Mouse (Mus musculus): ENCODE measurements around the gene Fbxw2. TPM values are rescaled to one million over a fixed set of nuclear protein-coding genes. Genes with fewer than 3 reads are reported as not detected.
"Not testable (repeated sequence)": the region's sequence is repeated elsewhere in the genome, so short reads cannot be mapped to it uniquely, and the experiment has no call there.

Gene Fbxw2
- total RNA-seq, 2 experiments from 2014 or later: 77.4 to 83.4 TPM

DNA sequence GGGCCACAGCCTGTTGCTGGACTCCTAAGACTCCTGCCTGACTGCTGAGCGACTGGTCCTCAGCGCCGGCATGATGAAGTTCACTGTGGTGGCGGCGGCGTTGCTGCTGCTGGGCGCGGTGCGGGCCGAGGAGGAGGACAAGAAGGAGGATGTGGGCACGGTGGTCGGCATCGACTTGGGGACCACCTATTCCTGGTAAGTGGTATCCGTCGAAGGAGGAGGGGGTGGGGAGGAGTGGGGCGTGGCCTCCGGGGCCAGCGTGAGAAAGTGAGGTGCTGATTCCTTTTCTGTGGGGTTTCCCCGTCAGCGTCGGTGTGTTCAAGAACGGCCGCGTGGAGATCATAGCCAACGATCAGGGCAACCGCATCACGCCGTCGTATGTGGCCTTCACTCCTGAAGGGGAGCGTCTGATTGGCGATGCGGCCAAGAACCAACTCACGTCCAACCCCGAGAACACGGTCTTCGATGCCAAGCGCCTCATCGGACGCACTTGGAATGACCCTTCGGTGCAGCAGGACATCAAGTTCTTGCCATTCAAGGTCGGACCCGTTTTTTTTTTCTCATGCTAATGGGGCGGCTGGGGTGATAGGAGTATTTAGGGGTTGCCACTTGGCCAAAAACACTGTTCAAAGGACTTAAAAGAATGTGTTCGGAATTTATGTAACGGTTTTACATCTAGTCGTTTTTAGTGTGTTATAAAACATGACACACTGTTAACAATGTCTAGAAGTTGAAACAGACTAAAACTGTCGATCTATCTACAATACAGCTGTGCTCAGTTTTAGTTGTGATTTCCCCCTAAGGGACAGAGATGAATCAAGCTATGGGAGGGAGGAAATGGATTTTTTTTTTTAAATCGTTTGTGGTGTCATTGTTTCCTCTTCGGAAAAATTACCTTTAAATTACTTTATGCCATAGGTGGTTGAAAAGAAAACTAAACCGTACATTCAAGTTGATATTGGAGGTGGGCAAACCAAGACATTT, 53.6 kb downstream of the Fbxw2 start:
- no peak for DNase-seq

DNA sequence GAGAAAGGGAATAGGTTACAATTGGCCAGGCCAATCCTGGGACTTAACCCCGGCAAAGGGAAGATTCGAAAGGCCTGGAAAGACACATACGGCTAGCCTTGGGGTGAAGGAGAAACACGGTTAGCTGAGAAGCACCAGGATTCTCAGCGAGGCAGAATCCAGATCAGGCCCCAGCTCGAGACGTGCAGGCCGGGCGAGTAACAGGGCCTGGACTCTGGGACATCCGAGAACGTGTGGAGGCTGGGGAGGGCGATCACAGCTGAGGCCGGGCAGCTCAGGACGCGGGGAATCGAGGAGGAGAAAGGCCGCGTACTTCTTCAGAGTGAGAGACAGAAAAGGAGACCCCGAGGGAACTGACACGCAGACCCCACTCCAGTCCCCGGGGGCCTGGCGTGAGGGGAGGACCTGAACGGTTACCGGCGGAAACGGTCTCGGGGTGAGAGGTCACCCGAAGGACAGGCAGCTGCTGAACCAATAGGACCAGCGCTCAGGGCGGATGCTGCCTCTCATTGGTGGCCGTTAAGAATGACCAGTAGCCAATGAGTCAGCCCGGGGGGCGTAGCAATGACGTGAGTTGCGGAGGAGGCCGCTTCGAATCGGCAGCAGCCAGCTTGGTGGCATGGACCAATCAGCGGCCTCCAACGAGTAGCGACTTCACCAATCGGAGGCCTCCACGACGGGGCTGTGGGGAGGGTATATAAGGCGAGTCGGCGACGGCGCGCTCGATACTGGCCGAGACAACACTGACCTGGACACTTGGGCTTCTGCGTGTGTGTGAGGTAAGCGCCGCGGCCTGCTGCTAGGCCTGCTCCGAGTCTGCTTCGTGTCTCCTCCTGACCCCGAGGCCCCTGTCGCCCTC, 54.5 kb downstream of the Fbxw2 start, which contains the start of gene Hspa5:
Gene Hspa5 (plus strand): TSS at position 603 of the 859 bp plus-strand sequence.
- peak; percentile 100 for DNase-seq

GRCm38 (mm10) chr2:34770951-34771350, 55.2 kb downstream of the Fbxw2 start:
- DNase-seq: no peak

DNA sequence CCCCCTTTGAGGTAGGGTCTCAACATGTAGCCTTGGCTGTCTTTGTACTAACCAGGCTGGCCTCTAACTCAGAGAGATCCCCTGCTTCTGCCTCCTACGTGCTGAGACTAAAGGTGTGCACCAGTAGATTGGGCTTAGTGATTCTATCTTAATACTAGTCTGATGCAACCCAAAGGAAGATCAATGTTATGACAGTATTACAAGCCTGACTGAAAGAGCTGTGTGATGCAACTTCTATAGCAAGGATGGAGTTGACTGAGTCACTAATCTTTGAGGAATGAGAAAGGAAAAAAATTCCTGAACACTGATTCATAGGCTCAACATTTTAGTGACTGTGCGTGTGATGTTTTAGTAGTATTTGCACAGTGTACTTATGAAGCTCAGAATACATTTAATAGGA, 56.1 kb downstream of the Fbxw2 start:
- DNase-seq: no peak

GRCm38 (mm10) chr2:34764801-34765200, 61.3 kb downstream of the Fbxw2 start:
- no peak for DNase-seq

GRCm38 (mm10) chr2:34762872-34763271, 63.2 kb downstream of the Fbxw2 start:
- no peak for DNase-seq

DNA sequence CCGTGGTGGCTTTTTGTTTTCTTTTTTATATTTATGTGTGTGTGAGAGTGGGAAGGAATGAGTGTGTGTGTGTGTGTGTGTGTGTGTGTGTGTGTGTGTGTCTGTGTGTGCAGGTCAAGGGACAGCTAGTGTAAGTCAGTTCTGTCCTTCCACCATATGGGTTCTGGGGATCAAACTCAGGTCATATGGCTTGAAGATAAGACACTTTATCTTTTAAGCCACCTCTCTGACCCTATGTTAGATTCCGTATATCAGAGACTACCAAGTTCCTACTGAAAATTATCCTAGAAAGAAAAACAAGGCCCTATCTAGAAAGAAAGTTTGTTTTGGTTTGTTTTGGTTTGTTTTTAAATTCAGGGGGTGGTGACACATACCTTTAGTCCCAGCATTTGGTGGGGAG, 63.9 kb downstream of the Fbxw2 start:
- no peak for DNase-seq

DNA sequence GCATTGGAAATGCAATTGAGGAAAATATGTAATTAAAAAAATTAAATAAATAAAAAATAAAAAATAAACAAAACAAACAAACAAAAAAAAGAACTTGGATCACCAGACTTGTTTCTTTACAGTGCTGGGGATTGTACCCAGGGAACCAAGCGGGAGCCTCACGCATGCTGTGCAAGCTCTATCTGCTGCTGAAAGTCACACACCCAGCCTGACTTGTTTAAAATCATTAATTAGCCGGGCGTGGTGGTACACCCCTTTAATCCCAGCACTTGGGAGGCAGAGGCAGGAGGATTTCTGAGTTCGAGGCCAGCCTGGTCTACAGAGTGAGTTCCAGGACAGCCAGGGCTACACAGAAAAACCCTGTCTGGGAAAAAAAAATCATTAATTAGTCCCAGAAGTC, 64.8 kb downstream of the Fbxw2 start:
- DNase-seq: not testable (repeated sequence)

- no peak for DNase-seq
These were observed 68.8 kb downstream of the Fbxw2 start for GRCm38 (mm10) chr2:34757341-34757740.

- no peak for DNase-seq
These were observed 71.4 kb downstream of the Fbxw2 start, which contains the start of gene Gapvd1 for GRCm38 (mm10) chr2:34754551-34755358. Gapvd1 (minus strand) TSS chr2:34755232.

Other genes with a start within 250 kb of the Fbxw2 start
- gene Gapvd1, start 71.1 kb downstream of the Fbxw2 start, total RNA-seq (2021): 100 to 1,000 TPM; 106 TPM
- 100 to 1,000 TPM; 389 to 507 TPM for gene Hspa5, start 54.3 kb downstream of the Fbxw2 start, total RNA-seq (2021)
- 10 to 100 TPM; 32.8 to 38.1 TPM for gene Rabepk, start 26.4 kb downstream of the Fbxw2 start, total RNA-seq (2021)
- gene Gm34653, start 6.7 kb upstream of the Fbxw2 start, total RNA-seq (2021): not detected
- under 1 TPM; 0.18 to 0.40 TPM for gene Cutal, start 48.1 kb upstream of the Fbxw2 start, total RNA-seq (2021)
- 10 to 100 TPM; 40.3 to 44.3 TPM for gene Psmd5, start 48.7 kb upstream of the Fbxw2 start, total RNA-seq (2021)
- gene Phf19, start 87.7 kb upstream of the Fbxw2 start, total RNA-seq (2021): 1 to 10 TPM; 1.1 to 1.3 TPM
- gene Traf1, start 135.5 kb upstream of the Fbxw2 start, total RNA-seq (2021): 1 to 10 TPM; 2.2 to 3.0 TPM
- gene Hc, start 235.1 kb upstream of the Fbxw2 start, total RNA-seq (2021): not detected

Measured in layer of hippocampus, postnatal 36 days (tissue).